Mouse (Mus musculus) stomach, embryonic 15.5 days (tissue): ENCODE data around the gene Cblc. TPM values are rescaled to one million over a fixed set of nuclear protein-coding genes. Genes with fewer than 3 reads are reported as not detected.
A peak's percentile ranks its signal among the peaks of the same experiment; 100 is the strongest.

Source experiments
- ATAC-seq: fragments of 200-750 bp; cut with Nextera tagmentation; 2 replicates; pipeline ENCODE4 v1.8.0; 2017; ENCODE audit warnings: low read depth, moderate number of reproducible peaks, moderate TSS enrichment; ENCODE audit not compliant: insufficient read depth, low FRiP score
- H3K27ac ChIP-seq: fragments of 300-500 bp; sonication (generic); 2 replicates; pipeline ENCODE4 v1.5.1; 2015; ENCODE audit warnings: mild to moderate bottlenecking, inconsistent platforms
- H3K27me3 ChIP-seq: fragments of 300-500 bp; sonication (generic); replicated peaks from 2 replicates; pipeline ENCODE4 v1.6.1; 2015; ENCODE audit warnings: inconsistent platforms
- H3K36me3 ChIP-seq: fragments of 300-500 bp; sonication (generic); 2 replicates; pipeline ENCODE4 v1.6.1; 2015; ENCODE audit warnings: inconsistent platforms
- H3K4me1 ChIP-seq: fragments of 300-500 bp; sonication (generic); 2 replicates; pipeline ENCODE4 v1.6.1; 2015; ENCODE audit warnings: inconsistent platforms
- H3K4me2 ChIP-seq: fragments of 300-500 bp; sonication (generic); 2 replicates; pipeline ENCODE4 v1.6.1; 2015; ENCODE audit warnings: mild to moderate bottlenecking, inconsistent platforms
- H3K4me3 ChIP-seq: fragments of 300-500 bp; sonication (generic); replicated peaks from 2 replicates; pipeline ENCODE4 v1.5.1; 2015; ENCODE audit warnings: inconsistent platforms
- H3K9ac ChIP-seq: fragments of 300-500 bp; sonication (generic); 2 replicates; pipeline ENCODE4 v1.6.1; 2015; ENCODE audit warnings: inconsistent platforms
- H3K9me3 ChIP-seq: fragments of 300-500 bp; sonication (generic); 2 replicates; pipeline ENCODE4 v1.6.1; 2016; ENCODE audit warnings: inconsistent platforms
- WGBS: fragments of 180-500 bp; shearing (Covaris S2); methylation state at CpG from one replicate; pipeline ENCODE4 v1.1.7; 2015; 5-methylcytosine and 5-hydroxymethylcytosine counted together
- polyA plus RNA-seq: library from polyadenylated mRNA; unstranded; fragments of >200 nt; fragmentation: Nextera tagmentation; extraction: Ambion mirVana; gene quantifications from 2 replicates; pipeline ENCODE4 v1.2.1, GENCODE M21; 2015

The Cblc gene
- polyA plus RNA-seq, 1 experiment from 2014 or later = 24.6 TPM

- WGBS = under 1% methylated on average over 32 of the region's 32 CpGs
- H3K9ac ChIP-seq = peak overlapping the region; percentile 71
- H3K4me1 ChIP-seq = peaks cover 49% of the 10 kb centered on the region
- no peak for ATAC-seq
- no peaks in the 10 kb centered on the region for H3K9me3 ChIP-seq
- peak overlapping the region; percentile 81 for H3K4me3 ChIP-seq
- H3K27me3 ChIP-seq = no peaks in the 10 kb centered on the region
- peak overlapping the region; percentile 94 for H3K27ac ChIP-seq
- H3K36me3 ChIP-seq = peaks cover 8% of the 10 kb centered on the region
- H3K4me2 ChIP-seq = peak overlapping the region; percentile 62
Observed at GRCm38 (mm10) chr7:19748219-19749195, 48.1 kb downstream of the Cblc start.

- peak; percentile 23 for ATAC-seq
- Histone ChIP-seq H3K4me3 (peak overlapping the region; percentile 81), H3K36me3 (peaks cover 14% of the 10 kb centered on the region), H3K27ac (peak overlapping the region; percentile 94), H3K27me3 (no peaks in the 10 kb centered on the region), H3K4me1 (peaks cover 48% of the 10 kb centered on the region), H3K9me3 (no peaks in the 10 kb centered on the region), H3K9ac (peak overlapping the region; percentile 71), H3K4me2 (peak overlapping the region; percentile 62)
- 8% methylated on average over 25 of the region's 25 CpGs for WGBS
Observed at GRCm38 (mm10) chr7:19747420-19748218, 49.0 kb downstream of the Cblc start.

- no peak for ATAC-seq
- 40% methylated on average over 6 of the region's 6 CpGs for WGBS
- H3K4me1 ChIP-seq = peaks cover 55% of the 10 kb centered on the region
- H3K4me3 ChIP-seq = peak overlapping the region; percentile 81
- H3K9ac ChIP-seq = no peak overlapping the region
- peaks cover 14% of the 10 kb centered on the region for H3K36me3 ChIP-seq
- H3K4me2 ChIP-seq = peak overlapping the region; percentile 62
- no peaks in the 10 kb centered on the region for H3K27me3 ChIP-seq
- H3K9me3 ChIP-seq = no peaks in the 10 kb centered on the region
- peak overlapping the region; percentile 94 for H3K27ac ChIP-seq
Observed at GRCm38 (mm10) chr7:19746426-19747201, 50.0 kb downstream of the Cblc start.

DNA sequence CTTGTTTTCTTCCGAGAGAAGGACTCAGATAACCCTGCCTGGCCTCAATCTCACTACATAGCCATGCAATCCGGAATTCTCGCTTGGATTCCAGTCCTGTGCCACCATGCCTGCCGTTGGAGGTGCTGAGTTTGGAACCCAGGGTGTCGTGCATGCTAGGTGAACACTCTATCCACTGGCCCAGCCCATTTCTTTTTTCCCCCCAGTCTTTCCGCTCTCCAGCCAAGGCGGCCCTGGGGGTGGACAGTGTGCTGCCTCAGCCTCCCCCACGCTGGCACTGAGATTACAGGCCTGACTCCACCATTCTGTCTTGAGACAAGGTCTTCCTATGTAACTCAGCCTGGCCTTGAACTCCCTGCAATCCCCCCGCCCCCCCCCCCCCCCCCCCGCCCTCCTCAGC, 50.6 kb downstream of the Cblc start:
- Histone ChIP-seq H3K4me2 (no peak overlapping the region), H3K27ac (no peak overlapping the region), H3K9me3 (no peaks in the 10 kb centered on the region), H3K27me3 (no peaks in the 10 kb centered on the region), H3K36me3 (peaks cover 14% of the 10 kb centered on the region), H3K4me3 (no peak overlapping the region; the same call in 1 of the 2 replicates), H3K4me1 (peaks cover 61% of the 10 kb centered on the region), H3K9ac (no peak overlapping the region)
- 79% methylated on average over 8 of the region's 10 CpGs for WGBS
- no peak for ATAC-seq

GRCm38 (mm10) chr7:19744590-19745385, 51.8 kb downstream of the Cblc start:
- H3K27ac ChIP-seq = peak overlapping the region; percentile 74
- H3K9ac ChIP-seq = no peak overlapping the region
- peak overlapping the region; percentile 23; the same call in 1 of the 2 replicates for H3K4me2 ChIP-seq
- no peak overlapping the region for H3K4me3 ChIP-seq
- peaks cover 23% of the 10 kb centered on the region for H3K36me3 ChIP-seq
- peaks cover 54% of the 10 kb centered on the region for H3K4me1 ChIP-seq
- WGBS = 59% methylated on average over 14 of the region's 14 CpGs
- H3K27me3 ChIP-seq = no peaks in the 10 kb centered on the region
- ATAC-seq = no peak
- H3K9me3 ChIP-seq = no peaks in the 10 kb centered on the region

DNA sequence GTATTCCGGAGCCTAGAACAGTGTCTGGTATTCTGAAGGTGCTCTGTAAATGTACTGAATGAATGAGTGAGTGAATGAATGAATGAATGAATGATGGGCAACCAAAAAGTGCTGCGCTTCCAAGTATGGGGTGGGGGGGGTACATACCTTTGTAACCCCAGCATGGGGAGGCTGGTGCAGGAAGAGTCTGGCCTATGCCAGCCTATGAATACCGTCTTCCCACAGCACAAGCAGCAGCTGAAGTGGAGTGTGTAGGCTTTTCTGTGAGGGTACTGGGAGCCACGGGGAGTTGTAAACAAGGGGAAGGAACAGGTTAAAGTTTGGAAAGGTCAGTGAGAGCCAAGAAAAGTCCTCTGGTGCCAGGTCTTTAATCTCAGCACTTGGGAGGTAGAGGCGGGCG, 52.8 kb downstream of the Cblc start:
- Histone ChIP-seq H3K4me3 (no peak overlapping the region), H3K4me2 (no peak overlapping the region), H3K27ac (no peak overlapping the region), H3K36me3 (peaks cover 23% of the 10 kb centered on the region), H3K9ac (no peak overlapping the region), H3K27me3 (no peaks in the 10 kb centered on the region), H3K4me1 (peaks cover 54% of the 10 kb centered on the region), H3K9me3 (no peaks in the 10 kb centered on the region)
- ATAC-seq = no peak
- WGBS = 76% methylated on average over 6 of the region's 6 CpGs

DNA sequence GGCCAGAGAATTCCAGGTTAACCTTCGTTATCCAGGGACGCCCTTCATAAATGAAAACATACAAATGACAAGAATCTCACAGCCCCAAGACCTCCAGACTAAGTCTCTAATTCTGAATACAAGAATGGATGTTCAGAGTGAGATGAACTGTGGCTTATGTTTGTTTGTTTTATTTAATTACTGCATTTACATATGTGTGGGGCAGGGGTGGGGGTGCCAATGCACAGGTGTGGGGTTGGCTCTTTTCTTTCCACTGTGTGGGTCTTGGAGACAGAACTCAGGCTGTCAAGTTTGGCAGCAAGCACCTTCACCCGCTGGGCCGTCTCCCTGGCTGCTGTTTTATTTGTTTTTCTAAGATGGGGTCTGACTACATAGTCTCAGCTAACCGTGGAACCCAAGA, 54.1 kb downstream of the Cblc start:
- H3K36me3 ChIP-seq = peaks cover 33% of the 10 kb centered on the region
- ATAC-seq = no peak
- H3K4me1 ChIP-seq = peaks cover 42% of the 10 kb centered on the region
- no peak overlapping the region for H3K9ac ChIP-seq
- H3K4me3 ChIP-seq = no peak overlapping the region
- H3K27ac ChIP-seq = peak overlapping the region; percentile 48
- WGBS = 47% methylated on average over 5 of the region's 5 CpGs
- no peaks in the 10 kb centered on the region for H3K9me3 ChIP-seq
- no peaks in the 10 kb centered on the region for H3K27me3 ChIP-seq
- H3K4me2 ChIP-seq = no peak overlapping the region

- Histone ChIP-seq H3K9me3 (no peaks in the 10 kb centered on the region), H3K4me3 (no peak overlapping the region), H3K27ac (peak overlapping the region; percentile 48), H3K27me3 (no peaks in the 10 kb centered on the region), H3K9ac (no peak overlapping the region), H3K36me3 (peaks cover 41% of the 10 kb centered on the region), H3K4me1 (peaks cover 32% of the 10 kb centered on the region), H3K4me2 (0 out of 2 replicates have a peak overlapping the region, but pooled peaks have one; percentile 10)
- ATAC-seq = 0 out of 2 replicates have a peak, but pooled peaks have one; percentile 11
- 9% methylated on average over 8 of the region's 8 CpGs for WGBS
Observed at GRCm38 (mm10) chr7:19741329-19742031, 55.1 kb downstream of the Cblc start.

- no peaks in the 10 kb centered on the region for H3K27me3 ChIP-seq
- peaks cover 49% of the 10 kb centered on the region for H3K36me3 ChIP-seq
- no peak overlapping the region for H3K4me2 ChIP-seq
- peaks cover 28% of the 10 kb centered on the region for H3K4me1 ChIP-seq
- no peak overlapping the region for H3K27ac ChIP-seq
- H3K9me3 ChIP-seq = no peaks in the 10 kb centered on the region
- H3K4me3 ChIP-seq = no peak overlapping the region
- no peak for ATAC-seq
- 85% methylated on average over 11 of the region's 11 CpGs for WGBS
- no peak overlapping the region for H3K9ac ChIP-seq
Observed at GRCm38 (mm10) chr7:19740269-19740668, 56.3 kb downstream of the Cblc start.

DNA sequence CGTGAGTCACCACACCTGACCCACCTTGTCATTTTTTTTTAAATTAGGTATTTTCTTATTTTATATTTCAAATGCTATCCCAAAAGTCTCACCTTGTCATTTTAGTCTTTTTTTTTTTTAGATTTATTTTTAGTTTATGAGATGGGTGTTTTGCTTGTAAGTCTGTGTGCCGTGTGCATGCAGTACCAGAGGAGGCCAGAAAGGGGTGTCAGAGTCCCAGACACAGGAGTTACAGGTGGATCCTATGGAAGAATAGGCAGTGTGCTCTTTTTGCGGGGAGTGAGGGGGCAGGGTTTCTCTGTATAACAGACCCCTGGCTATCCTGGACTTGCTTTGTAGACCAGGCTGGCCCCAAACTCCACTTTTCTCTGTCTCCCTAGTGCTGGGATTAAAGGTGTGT, 57.8 kb downstream of the Cblc start:
- H3K9ac ChIP-seq = no peak overlapping the region
- peaks cover 17% of the 10 kb centered on the region for H3K4me1 ChIP-seq
- no peak overlapping the region for H3K4me2 ChIP-seq
- H3K27ac ChIP-seq = no peak overlapping the region
- no peaks in the 10 kb centered on the region for H3K27me3 ChIP-seq
- ATAC-seq = no peak
- H3K4me3 ChIP-seq = no peak overlapping the region
- peaks cover 56% of the 10 kb centered on the region for H3K36me3 ChIP-seq
- H3K9me3 ChIP-seq = no peaks in the 10 kb centered on the region
- 87% methylated on average over 3 of the region's 3 CpGs for WGBS
